Mouse (Mus musculus): Measurements from ENCODE around the gene Scaf11. TPM values are rescaled to one million over a fixed set of nuclear protein-coding genes. Genes with fewer than 3 reads are reported as not detected.
"Not testable (repeated sequence)": the region's sequence is repeated elsewhere in the genome, so short reads cannot be mapped to it uniquely, and the experiment has no call there.

Gene Scaf11
- total RNA-seq (2017) = 194 and 196 TPM in 2 replicates

- ATAC-seq (ENCODE audit: extremely low read depth, insufficient number of reproducible peaks, low FRiP score, poor library complexity, severe bottlenecking) = peak; percentile 84
Observed at GRCm38 (mm10) chr15:96460730-96461540, at the start of gene Scaf11. Gene Scaf11, minus strand, starts transcription at chr15:96460843.

DNA sequence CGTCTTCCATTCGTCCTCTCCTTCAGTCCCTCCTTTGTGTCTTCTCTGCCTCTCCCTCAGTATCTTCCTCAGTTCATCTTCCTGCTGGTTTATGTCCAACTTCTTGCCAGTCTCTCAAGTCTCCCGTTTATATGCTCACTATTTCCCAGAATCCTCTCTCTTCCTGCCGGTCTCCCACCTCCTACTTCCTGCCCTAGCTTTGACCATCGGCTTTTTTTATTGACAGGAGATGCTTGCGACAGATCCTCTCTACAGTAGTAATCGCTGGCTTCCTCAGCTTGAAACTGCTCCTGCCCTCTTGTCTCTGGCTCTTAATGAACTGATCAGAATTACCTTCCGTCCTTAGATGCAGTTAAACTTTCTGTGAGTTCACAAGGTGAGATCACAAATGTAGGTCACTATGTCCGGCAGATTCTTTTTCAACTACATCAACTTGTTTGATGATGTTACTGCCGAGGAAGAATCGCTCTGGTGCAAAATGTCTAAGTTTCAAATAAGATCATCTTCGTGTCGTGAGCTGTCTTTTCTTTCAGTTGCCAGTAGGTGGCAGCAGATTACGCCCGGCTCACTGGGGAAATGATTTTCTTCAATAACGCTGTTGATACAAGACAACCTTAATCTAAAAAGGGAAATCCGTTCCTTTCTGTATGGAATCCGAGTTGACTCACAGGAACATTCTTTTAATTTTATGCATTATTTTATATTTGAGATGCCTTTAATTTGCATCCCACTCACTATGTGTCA is 46.6 kb upstream of the Scaf11 start:
- ATAC-seq (ENCODE audit: extremely low read depth, insufficient number of reproducible peaks, low FRiP score, poor library complexity, severe bottlenecking) = peak; percentile 69; the same call in 1 of the 2 replicates

- ATAC-seq (ENCODE audit: extremely low read depth, insufficient number of reproducible peaks, low FRiP score, poor library complexity, severe bottlenecking) = 0 out of 2 replicates have a peak, but pooled peaks have one; percentile 41
Observed at GRCm38 (mm10) chr15:96497646-96498045, 37.0 kb upstream of the Scaf11 start.

- no peak for ATAC-seq (ENCODE audit: extremely low read depth, insufficient number of reproducible peaks, low FRiP score, poor library complexity, severe bottlenecking)
Observed at GRCm38 (mm10) chr15:96494279-96494678, 33.6 kb upstream of the Scaf11 start.

DNA sequence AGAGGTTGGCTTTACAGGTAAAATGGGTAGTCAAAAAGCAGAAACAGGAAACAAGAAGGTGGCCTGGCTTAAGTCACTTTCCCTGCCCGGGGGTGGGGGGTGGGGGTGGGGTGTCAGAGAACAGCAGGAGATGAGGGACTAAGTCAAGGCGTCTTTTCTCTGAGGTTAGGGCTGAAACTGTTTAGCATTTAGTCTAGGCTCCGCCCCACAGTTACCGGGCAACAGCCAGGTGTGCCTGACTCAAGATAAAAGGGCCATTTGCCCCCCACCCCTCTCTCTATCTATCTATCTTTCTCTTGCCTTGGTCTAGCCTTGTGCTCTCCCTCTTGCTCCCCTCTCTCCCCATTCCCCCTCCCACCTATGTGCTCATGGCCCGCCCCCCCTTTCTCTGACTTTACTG is 32.9 kb upstream of the Scaf11 start:
- ATAC-seq (ENCODE audit: extremely low read depth, insufficient number of reproducible peaks, low FRiP score, poor library complexity, severe bottlenecking) = no peak

- not testable (repeated sequence) for ATAC-seq (ENCODE audit: extremely low read depth, insufficient number of reproducible peaks, low FRiP score, poor library complexity, severe bottlenecking)
Observed at GRCm38 (mm10) chr15:96492919-96493318, 32.3 kb upstream of the Scaf11 start.

DNA sequence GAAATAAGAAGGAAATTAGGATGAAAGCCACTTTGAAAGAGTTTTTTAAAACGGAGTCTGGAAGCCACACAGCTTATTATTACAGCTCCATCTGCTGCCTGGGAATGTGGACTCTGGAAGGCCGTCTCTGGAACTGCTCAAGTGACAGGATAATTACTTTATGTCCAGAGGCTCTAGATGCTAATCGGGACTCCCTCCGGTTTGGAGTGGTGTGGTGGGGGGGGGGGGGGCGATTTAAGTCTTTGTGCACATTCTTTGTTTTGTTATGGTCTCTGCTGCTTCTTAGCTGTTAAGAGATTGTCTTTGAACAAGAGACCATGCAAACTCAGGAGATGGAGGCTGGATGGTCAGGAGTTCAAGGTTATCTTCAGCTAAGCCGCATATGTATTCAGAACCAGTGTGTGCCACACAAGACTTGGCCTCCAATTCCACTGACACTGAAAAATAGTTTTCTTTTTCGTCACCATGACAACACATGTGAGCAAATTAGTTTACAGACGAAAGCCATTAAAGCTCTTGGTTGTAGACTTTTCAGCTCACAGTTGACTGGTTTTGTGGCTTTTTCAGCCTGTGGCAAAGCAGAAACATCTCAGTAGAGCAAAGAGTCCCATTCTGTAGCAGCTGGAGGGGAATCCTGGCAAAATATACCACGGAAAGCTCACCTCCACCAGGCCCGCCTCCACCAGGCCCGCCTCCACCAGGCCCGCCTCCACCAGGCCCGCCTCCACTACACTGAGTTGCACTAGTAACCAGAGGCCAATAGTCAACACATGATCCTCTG is 31.4 kb upstream of the Scaf11 start:
- peak; percentile 76 for ATAC-seq (ENCODE audit: extremely low read depth, insufficient number of reproducible peaks, low FRiP score, poor library complexity, severe bottlenecking)

- ATAC-seq (ENCODE audit: extremely low read depth, insufficient number of reproducible peaks, low FRiP score, poor library complexity, severe bottlenecking) = no peak
Observed at GRCm38 (mm10) chr15:96491421-96491820, 30.8 kb upstream of the Scaf11 start.

- no peak for ATAC-seq (ENCODE audit: extremely low read depth, insufficient number of reproducible peaks, low FRiP score, poor library complexity, severe bottlenecking)
Observed at GRCm38 (mm10) chr15:96490123-96490522, 29.5 kb upstream of the Scaf11 start.

- ATAC-seq (ENCODE audit: extremely low read depth, insufficient number of reproducible peaks, low FRiP score, poor library complexity, severe bottlenecking) = peak; percentile 50
Observed at GRCm38 (mm10) chr15:96488941-96489786, 28.5 kb upstream of the Scaf11 start.

- ATAC-seq (ENCODE audit: extremely low read depth, insufficient number of reproducible peaks, low FRiP score, poor library complexity, severe bottlenecking) = no peak
Observed at GRCm38 (mm10) chr15:96487066-96487698, 26.5 kb upstream of the Scaf11 start.

DNA sequence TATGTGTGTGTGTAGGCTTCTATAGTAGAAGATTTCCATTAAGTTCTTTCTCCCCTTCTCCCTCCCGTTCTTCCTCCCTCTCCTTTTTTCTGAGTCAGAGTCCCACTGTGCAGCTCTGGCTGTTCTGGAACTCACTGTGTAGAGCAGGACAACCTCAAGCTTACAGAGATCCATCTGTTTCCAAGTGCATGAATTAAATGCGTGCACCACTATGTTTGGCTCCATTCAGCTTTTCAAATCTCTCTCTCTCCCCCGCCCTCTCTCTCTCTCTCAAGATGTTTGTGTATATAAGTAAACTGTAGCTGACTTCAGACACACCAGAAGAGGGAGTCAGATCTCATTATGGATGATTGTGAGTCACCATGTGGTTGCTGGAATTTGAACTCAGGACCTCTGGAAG is 20.2 kb upstream of the Scaf11 start:
- ATAC-seq (ENCODE audit: extremely low read depth, insufficient number of reproducible peaks, low FRiP score, poor library complexity, severe bottlenecking) = no peak

DNA sequence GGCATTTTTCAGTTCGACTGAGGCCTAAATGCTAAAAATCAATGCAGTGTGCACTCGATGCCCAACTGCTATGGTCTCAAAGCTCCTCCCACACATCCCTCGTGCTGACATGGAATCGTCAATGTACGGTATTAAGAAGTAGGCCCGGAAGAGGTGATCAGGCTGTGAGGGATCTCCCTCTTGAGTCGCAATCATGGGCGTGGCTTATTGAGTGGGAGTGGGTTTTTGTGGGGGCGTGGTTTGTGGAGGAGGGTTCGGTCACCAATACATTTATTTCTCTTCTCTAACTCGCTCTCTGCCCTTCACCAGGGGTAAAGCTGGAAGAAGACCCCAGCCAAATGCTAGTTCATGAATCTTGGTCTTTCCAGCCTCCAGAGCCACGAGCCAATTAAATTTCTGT is 17.4 kb upstream of the Scaf11 start:
- ATAC-seq (ENCODE audit: extremely low read depth, insufficient number of reproducible peaks, low FRiP score, poor library complexity, severe bottlenecking) = no peak

DNA sequence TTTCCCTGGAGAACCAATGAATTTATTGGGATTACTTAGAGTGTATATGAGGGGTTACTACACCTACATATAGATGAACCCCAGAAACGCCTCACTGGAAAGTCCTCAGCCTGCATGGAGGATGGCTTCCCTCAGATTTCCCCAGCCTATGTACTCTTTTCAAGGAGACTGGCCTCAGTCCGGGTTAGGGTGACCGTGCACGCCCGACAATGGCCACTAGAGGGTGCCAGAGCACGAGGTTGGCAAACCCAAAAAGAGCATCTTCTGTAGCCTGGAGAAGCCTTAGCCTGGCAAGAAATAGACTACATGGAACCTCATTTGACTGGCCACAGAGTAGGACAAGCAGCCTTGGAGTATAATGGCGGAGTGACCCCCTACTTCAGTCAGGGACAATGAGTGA is 15.7 kb upstream of the Scaf11 start:
- ATAC-seq (ENCODE audit: extremely low read depth, insufficient number of reproducible peaks, low FRiP score, poor library complexity, severe bottlenecking) = peak; percentile 60

DNA sequence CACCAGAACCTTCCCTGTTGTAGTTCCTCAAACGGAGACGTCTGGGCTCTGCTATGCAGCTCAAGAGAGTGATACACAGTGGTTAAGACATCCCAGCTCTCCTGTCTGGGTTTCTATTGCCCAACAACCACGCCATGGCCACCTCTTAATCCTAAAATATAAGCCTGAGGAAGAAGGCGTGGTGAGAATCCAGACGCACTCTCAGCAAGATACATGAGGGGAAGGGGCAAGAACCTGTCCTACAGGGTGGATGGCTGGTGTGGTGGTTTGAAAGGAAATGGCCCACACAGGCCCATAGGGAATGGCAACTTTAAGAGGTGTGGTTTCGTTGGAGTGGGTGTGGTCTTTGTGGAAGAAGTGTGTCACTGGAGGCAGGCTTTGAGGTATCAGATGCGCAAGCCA is 14.9 kb upstream of the Scaf11 start:
- no peak for ATAC-seq (ENCODE audit: extremely low read depth, insufficient number of reproducible peaks, low FRiP score, poor library complexity, severe bottlenecking)

DNA sequence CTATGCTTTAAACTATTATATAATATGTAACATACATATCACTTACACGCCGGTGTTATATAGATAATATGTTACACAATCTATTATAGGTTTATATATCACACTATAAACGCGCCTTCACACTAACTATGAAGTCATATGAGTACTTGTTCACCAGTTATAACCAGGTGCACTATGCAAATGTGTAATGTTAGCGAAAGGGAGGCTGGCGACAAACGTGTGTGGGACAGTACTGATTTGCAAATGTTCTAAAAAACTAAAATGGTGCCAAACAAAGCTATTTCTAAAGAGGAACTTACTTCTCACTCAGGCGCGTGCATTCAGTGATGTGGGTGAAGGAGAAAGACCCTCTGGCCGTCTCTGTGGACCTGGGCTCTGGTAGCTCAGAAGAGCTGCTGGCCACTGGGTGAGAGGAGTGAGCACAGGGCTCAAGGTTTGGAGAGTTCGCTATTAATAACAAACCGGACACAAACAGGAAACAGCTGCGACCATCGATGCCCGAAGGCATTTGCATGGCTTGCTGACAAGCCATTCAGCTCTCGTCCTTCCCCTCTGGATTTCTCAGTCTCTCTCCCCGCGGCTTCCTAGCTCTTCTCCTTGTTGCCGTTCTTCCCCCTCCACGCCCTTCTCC is 13.8 kb upstream of the Scaf11 start:
- peak; percentile 74 for ATAC-seq (ENCODE audit: extremely low read depth, insufficient number of reproducible peaks, low FRiP score, poor library complexity, severe bottlenecking)

DNA sequence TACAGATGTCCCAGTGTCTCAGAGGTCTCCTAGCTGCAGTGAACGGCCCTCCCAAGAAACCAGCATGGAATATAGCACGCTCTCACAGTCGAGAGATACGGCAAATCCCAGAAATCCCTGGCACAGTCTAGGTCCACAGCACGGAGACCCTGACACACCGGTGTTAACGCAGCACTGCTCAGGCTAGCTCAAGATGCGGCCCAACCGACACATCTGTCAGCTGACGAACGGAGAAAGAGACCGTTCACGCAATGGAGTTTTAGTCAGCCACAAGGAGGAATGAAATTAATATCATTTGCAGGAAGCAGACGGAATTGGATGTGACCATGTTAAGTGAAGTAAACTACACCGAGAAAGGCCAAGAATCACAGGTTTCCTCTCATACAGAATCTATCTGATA is 13.3 kb upstream of the Scaf11 start:
- ATAC-seq (ENCODE audit: extremely low read depth, insufficient number of reproducible peaks, low FRiP score, poor library complexity, severe bottlenecking) = no peak

DNA sequence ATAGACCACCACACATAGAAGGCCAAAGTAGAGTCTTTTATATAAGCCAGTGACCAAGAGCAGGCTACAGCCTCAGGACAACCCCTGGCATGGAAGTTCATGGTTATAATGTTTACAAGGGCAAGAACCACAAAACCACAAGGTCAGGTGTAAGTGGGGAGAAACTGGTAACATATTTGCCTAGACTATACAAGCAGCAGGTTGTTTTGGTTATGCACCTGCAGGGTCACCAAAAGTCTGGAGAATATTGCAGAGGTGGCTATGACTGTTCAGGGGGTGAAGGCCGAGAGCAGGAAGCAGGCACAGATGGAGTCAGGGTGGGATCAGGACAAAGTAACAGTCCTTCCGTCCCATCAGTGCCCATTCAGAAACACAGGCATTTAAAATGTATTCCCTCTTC is 7.7 kb upstream of the Scaf11 start:
- ATAC-seq (ENCODE audit: extremely low read depth, insufficient number of reproducible peaks, low FRiP score, poor library complexity, severe bottlenecking) = peak; percentile 59

Data from neutrophil, adult 5-6 weeks (primary cell).